Mouse (Mus musculus) CD4-positive, CD25-positive, alpha-beta regulatory T cell, adult 2 months (primary cell): ENCODE measurements at regions not wholly inside any gene's neighbourhood (a gene's known extent, or its start where the extent isn't known, plus 50 kb on each side); places are given as distances from the start of the nearest gene placed in this dataset.
A peak's percentile ranks its signal among the peaks of the same experiment; 100 is the strongest.

ENCODE experiments used
- DNase-seq: peaks from one replicate; pipeline ENCODE4 v3.0.0-alpha.2; 2012; ENCODE audit warnings: low read depth, low spot score

DNA sequence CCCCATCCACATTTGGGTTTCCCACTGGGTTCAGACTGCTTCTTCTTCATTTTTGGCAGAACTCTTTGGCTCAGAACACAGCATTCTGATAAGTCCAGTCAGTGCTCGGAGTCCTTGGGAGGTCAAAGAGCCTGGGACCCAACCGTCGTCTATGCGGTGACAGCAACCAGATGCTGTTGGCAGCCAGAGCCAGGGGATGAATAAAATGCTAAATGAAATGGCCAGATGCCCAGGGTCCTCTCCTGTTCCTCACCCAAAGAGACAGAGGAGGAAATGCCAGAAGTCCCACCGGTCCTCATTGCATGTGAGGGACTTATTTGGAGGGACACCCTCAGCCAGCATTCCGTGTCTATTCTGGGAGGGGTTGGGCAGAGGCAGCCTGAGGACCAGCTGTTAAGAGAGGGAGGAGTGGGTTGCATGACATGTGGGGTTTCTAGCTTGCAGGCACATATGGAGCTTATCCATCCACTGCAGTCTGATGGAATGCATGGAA is 801.2 kb upstream of the Lrrc6 start:
- DNase-seq = no peak

DNA sequence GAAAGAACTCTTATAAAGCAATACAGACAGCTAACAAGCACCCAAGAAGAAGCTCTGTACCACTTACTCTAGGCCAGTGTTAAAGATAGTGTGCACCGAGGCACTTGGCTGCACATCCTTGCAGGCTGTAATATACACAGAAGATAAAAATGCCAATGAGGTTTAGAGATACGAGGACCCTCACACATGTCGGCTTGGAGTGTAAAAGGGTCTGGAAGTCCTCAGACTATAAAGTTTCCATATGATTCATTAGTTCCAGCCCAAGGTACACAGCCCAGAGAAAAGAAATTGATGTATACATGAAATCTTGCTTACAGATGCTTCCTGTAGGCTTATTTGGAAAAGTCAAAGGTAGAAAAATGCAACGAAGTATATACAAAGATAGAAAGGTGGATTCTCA is 800.3 kb upstream of the Lrrc6 start:
- DNase-seq = no peak

DNA sequence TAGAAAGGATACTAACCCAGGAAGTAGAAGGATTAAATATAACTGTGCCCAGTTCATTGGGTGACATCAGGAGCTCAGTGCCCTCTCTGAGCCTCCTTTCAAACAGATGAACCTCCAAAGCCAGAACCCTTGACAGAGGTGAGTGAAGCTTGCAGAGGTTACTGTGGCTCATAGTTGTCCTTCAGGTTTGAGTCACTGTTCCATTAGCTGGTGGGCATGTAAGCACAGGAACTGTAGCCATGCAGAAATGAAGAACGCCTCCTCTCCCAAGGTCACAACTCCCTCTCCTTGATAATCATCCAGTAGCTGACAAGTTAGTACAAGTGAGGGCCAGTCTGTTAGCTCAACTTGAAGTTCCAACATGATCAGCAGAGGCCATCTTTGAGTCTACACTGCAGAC is 794.1 kb upstream of the Lrrc6 start:
- no peak for DNase-seq

- DNase-seq = peak; percentile 80
Measured at GRCm38 (mm10) chr15:67289749-67290148, 789.0 kb upstream of the Lrrc6 start.

DNA sequence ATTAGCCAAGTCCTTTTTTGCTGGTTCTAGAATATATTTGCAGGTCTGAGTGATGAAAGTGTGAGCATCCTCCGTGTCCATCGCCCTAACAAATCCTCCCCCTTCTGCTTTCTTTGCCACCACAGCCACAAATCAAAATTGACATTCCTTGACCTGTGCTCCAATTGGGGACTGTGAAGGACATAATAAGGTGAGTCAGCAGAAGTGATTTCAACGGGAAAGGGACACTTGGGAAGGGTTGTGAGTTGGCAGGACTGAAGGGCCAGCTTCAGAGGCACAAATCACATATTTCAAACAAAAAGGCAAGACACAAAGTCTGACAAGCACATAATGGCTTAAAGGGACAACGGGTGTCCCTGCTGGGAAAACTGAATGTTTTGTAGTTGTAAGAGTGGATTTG is 784.2 kb upstream of the Lrrc6 start:
- no peak for DNase-seq

- no peak for DNase-seq
Measured at GRCm38 (mm10) chr15:67283275-67283972, 782.7 kb upstream of the Lrrc6 start.

DNA sequence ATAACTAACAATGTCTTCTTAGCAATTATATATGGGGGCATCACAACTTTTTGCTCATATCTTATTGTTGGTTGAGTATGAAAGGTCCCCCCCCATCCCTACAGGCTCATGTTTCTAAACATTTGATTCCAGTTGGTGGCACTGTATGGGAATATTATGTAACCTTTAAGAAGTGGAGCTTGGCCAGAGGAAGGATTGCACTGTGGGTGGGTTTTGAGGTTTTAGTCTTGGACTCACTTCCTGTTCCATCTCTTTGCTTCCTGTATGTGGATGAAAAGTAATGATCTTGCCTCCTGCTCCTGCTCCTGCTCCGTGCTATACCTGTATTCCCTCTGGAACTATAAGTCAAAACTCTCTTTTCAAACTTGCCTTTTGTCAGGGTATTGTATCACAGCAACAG is 778.2 kb upstream of the Lrrc6 start:
- DNase-seq = no peak

GRCm38 (mm10) chr15:67275058-67275457 is 774.3 kb upstream of the Lrrc6 start:
- DNase-seq = no peak

DNA sequence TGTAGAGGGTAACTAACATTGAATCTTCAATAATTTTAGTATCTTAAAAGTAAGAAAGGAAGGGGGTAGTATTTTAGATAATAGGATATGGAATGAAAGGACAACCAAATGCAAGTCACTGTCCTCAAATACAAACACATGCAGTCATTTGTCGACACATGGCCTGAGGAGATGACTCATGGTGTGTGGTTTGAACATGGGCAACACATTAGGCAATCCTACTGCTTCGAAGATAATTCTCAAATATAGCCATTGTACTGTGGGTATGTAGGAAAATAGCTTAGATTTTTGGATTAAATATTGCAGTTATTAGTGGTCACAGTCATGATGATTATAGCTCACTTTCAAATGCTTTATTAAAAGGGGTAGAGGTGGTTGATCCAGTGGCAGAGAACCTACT is 771.7 kb upstream of the Lrrc6 start:
- no peak for DNase-seq

- DNase-seq = no peak
Measured at GRCm38 (mm10) chr15:67263723-67264122, 763.0 kb upstream of the Lrrc6 start.

DNA sequence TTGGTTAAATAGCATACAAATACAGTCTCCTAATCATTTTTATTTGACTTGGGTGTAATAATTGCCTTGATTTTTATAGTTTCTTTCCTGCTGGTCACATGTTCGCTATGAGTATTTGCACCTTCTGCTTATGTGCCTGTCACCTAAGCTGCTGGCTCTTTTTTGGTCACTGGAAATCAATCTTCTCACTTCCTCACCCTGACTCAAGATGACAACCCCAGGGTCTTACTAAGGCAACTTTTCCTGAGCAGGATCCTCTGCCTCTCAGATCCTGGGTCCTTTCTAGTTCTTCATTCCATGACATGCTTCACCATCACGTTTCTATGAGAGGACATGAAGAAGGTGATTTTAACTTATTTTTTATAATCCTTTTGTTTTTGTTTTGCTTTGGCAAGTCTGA is 762.6 kb upstream of the Lrrc6 start:
- DNase-seq = no peak

- DNase-seq = no peak
Measured at GRCm38 (mm10) chr15:67262269-67262668, 761.6 kb upstream of the Lrrc6 start.

DNA sequence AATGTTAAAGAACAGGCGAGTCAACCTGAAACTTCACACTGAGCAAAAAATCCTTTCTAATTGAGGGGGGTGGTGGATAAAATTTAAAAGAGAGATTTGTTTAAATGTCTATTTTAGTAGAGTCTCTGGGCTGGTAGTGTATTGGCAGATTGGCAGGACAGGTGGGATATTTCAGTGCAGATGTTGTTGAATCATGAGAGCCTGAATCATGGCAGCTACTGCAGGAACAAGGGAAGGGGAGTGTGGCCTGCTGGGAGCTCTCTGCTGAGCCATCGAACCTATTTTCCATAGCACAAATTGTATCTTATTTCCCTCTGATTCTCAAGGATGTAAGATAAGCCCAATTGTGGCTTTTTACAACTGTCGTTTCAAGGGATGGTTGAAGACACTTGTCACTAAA is 760.0 kb upstream of the Lrrc6 start:
- no peak for DNase-seq

GRCm38 (mm10) chr15:67249147-67249546 is 748.4 kb upstream of the Lrrc6 start:
- no peak for DNase-seq

DNA sequence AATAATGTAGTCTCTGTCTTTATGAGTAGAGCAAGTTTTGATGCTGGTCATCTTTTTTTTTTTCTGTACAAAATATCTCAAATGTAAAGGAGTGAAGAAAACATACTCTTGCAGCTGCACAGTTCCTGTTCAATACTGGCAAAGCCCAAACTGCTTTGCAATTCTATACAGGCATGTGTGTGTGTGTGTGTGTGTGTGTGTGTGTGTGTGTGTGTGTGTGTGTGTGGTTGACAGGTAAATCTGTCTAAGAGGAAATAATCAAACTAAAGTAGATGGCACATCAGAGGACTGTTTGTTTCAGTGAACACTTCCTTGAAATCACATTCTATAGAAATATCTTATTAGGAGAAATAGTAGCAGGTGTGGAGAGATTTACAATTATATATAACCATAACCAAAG is 747.8 kb upstream of the Lrrc6 start:
- DNase-seq = peak; percentile 38

DNA sequence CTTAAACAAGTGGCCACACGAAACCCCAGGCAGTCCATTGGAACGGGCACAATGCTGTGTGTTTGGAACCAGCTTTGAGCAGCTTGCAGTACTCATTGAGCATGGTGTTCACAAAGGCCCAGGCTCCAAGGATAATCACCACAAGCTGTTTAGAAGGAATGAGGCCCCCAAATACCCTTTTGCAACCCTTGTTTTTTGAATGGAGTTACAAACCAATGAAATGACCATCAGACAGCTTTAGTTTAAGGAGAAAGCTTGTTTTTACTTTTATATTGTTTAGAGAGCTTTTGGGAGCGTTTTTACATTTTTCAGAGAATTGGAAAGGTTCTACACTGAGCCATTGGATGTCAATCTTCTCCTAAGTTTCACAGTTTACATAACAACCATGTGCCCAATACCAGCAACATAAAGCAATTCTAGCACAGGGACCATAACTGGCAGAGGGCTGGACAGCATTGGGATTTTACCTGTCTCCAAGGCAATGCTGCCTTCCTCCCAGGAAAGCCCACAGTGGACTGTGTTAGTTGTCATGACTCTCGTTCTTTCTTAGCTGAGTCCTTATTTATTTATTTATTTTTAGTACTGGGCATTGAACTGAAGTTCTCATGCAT is 745.1 kb upstream of the Lrrc6 start:
- no peak for DNase-seq

GRCm38 (mm10) chr15:67244908-67245657 is 744.4 kb upstream of the Lrrc6 start:
- DNase-seq = no peak

DNA sequence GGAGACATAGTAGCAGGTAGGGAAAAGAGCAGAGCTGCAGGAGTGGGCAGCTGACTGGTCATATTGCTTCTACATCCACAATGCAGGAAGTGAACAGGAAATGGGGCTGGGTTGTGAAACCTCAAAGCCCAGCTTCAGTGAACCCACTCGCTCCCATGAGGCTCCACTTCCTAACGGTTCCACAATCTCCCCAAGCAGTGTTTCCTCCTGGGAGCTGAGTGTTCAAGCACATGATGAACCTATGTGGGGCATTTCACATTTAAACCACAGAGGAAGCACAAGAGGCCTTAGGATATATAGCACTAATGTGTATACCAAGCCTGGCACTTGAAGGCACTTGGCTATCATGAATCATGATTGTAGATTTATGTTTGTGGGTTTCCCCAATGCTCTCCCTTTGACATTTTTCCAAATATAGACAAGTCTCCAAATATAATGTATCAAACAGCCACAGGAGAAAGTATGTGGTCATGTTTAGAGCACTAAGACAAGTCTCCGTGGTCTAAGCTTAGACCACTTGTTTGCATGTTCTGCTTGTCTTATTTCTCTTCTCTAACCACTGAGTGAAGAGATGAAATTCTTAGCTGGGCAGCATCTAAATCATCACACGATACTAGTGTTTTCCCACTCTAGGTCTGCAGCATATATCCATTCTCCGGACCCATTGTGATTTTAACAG is 734.5 kb upstream of the Lrrc6 start:
- DNase-seq = no peak

DNA sequence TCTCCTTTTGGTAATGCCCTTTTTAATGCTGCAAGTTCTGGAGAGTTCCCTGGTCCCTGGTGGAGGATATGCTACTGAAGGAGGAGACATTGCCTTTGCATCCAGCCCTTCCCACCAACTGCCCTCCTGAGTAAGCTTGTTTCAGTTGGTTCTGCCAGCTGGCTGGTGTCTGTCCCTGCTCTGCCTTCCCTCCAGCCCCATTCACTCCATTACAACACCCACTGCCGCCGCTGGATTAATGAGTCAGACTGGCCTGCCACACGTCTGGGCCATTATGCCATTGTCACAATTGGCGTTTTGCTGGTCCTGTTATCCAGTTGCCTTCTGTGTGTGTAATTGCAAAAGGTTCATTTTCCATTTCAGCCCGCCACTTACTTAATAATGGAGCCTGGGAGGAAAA is 728.6 kb upstream of the Lrrc6 start:
- no peak for DNase-seq

GRCm38 (mm10) chr15:67228633-67229032 is 727.9 kb upstream of the Lrrc6 start:
- DNase-seq = no peak

- DNase-seq = no peak
Measured at GRCm38 (mm10) chr15:67227456-67228164, 726.9 kb upstream of the Lrrc6 start.

DNA sequence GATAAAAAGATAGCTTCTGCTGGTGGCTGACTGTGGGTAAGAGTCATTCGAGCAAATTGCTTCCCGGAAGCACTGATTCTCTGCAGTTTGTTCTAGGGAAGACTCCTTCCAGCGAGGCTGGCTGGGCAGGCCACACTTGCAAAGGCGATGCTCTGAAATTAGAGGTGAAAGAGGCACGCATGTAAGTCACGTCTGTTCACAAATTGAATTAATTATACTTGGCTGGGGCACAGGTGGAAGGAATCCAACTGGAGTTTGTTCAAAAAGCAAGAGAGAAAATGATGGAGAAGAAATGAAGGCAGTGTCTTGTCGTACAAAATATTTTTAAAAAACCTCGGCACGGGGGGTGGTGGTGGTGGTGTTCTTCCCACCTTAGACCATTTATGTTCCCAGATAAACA is 726.2 kb upstream of the Lrrc6 start:
- no peak for DNase-seq
